Mouse (Mus musculus) olfactory bulb, adult 2 months (tissue): ENCODE data around the gene Tbx1.

Experiments
- CTCF ChIP-seq: fragments of 200-500 bp; IDR thresholded peaks from 2 replicates; pipeline ENCODE4 v1.5.1; 2012; ENCODE audit warnings: low read depth, mild to moderate bottlenecking, low read length, moderate library complexity; ENCODE audit not compliant: insufficient read depth
- POLR2A ChIP-seq: fragments of 200-500 bp; IDR thresholded peaks from 2 replicates; pipeline ENCODE4 v1.6.1; 2012; ENCODE audit warnings: mild to moderate bottlenecking, low read depth, low read length, moderate library complexity; ENCODE audit not compliant: insufficient read depth

- TF ChIP-seq CTCF (no peak), POLR2A (no peak)
Measured at GRCm38 (mm10) chr16:18551604-18552003, 38.9 kb downstream of the Tbx1 start.
